Mouse (Mus musculus) stomach, embryonic 14.5 days (tissue): ENCODE data around the gene Galntl6. TPM values are rescaled to one million over a fixed set of nuclear protein-coding genes. Genes with fewer than 3 reads are reported as not detected.
A peak's percentile ranks its signal among the peaks of the same experiment; 100 is the strongest.

ENCODE experiments used
- ATAC-seq: fragments of 200-750 bp; cut with Nextera tagmentation; 2 replicates; pipeline ENCODE4 v1.8.0; 2017; ENCODE audit warnings: low read depth, moderate TSS enrichment; ENCODE audit not compliant: insufficient number of reproducible peaks, insufficient read depth, low FRiP score
- H3K27ac ChIP-seq: fragments of 300-500 bp; sonication (generic); 2 replicates; pipeline ENCODE4 v1.5.1; 2014; ENCODE audit warnings: mild to moderate bottlenecking, low read length, moderate library complexity, mixed read lengths
- H3K27me3 ChIP-seq: fragments of 300-500 bp; sonication (generic); 2 replicates; pipeline ENCODE4 v1.6.1; 2014; ENCODE audit warnings: low read length, control low read depth, mixed read lengths; ENCODE audit not compliant: control insufficient read depth, insufficient read depth
- H3K36me3 ChIP-seq: fragments of 300-500 bp; sonication (generic); 2 replicates; pipeline ENCODE4 v1.6.1; 2014; ENCODE audit warnings: mild to moderate bottlenecking, control low read depth, low read length, moderate library complexity, mixed read lengths; ENCODE audit not compliant: control insufficient read depth, insufficient read depth
- H3K4me1 ChIP-seq: fragments of 300-500 bp; sonication (generic); 2 replicates; pipeline ENCODE4 v1.6.1; 2014; ENCODE audit warnings: low read length, control low read depth, mixed read lengths; ENCODE audit not compliant: control insufficient read depth, insufficient read depth
- H3K4me2 ChIP-seq: fragments of 300-500 bp; sonication (generic); replicated peaks from 2 replicates; pipeline ENCODE4 v1.6.1; 2014; ENCODE audit warnings: low read depth, low read length, control low read depth
- H3K4me3 ChIP-seq: fragments of 300-500 bp; sonication (generic); 2 replicates; pipeline ENCODE4 v1.5.1; 2014; ENCODE audit warnings: low read depth, low read length, control low read depth
- H3K9ac ChIP-seq: fragments of 300-500 bp; sonication (generic); replicated peaks from 2 replicates; pipeline ENCODE4 v1.6.1; 2014; ENCODE audit warnings: low read depth, mild to moderate bottlenecking, control low read depth, low read length, moderate library complexity, mixed read lengths
- H3K9me3 ChIP-seq: fragments of 300-500 bp; sonication (generic); 2 replicates; pipeline ENCODE4 v1.6.1; 2016; ENCODE audit warnings: low read depth, low read length, control low read depth; ENCODE audit not compliant: control insufficient read depth
- WGBS: fragments of 180-500 bp; shearing (Covaris S2); extraction: QIAGEN DNeasy Blood & Tissue Kit; methylation state at CpG from one replicate; pipeline ENCODE4 v1.1.7; 2014; 5-methylcytosine and 5-hydroxymethylcytosine counted together
- polyA plus RNA-seq: library from polyadenylated mRNA; unstranded; fragments of >200 nt; fragmentation: Nextera tagmentation; extraction: Ambion mirVana; gene quantifications from 2 replicates; pipeline ENCODE4 v1.2.1, GENCODE M21; 2014

Gene Galntl6
- polyA plus RNA-seq, 1 experiment from 2014 or later = 1.6 TPM

DNA sequence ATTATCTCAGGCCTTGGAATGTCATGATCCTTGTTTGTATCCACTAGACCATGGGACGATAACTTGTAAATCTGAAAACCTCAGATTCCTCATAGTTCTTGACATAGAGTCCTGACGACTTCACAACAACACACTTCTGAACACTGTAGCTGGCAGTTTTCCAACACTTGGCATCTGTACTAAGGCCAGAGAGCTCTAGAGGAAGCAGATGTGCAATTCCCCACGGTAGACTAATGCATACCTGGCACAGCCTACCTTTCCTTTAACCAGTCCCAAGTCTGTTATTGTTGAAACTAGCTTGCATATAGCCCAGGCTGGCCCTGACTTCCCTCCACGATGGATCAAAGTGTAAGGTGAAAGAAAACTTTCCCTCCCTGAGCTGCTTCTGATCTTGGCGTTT, 946.9 kb downstream of the Galntl6 start:
- no peaks in the 10 kb centered on the region for H3K4me1 ChIP-seq
- no peaks in the 10 kb centered on the region for H3K27me3 ChIP-seq
- no peaks in the 10 kb centered on the region for H3K9me3 ChIP-seq
- H3K27ac ChIP-seq = no peak overlapping the region
- 56% methylated on average over 5 of the region's 5 CpGs for WGBS
- no peak overlapping the region for H3K4me2 ChIP-seq
- no peak for ATAC-seq
- no peaks in the 10 kb centered on the region for H3K36me3 ChIP-seq
- H3K4me3 ChIP-seq = no peak overlapping the region
- no peak overlapping the region for H3K9ac ChIP-seq

DNA sequence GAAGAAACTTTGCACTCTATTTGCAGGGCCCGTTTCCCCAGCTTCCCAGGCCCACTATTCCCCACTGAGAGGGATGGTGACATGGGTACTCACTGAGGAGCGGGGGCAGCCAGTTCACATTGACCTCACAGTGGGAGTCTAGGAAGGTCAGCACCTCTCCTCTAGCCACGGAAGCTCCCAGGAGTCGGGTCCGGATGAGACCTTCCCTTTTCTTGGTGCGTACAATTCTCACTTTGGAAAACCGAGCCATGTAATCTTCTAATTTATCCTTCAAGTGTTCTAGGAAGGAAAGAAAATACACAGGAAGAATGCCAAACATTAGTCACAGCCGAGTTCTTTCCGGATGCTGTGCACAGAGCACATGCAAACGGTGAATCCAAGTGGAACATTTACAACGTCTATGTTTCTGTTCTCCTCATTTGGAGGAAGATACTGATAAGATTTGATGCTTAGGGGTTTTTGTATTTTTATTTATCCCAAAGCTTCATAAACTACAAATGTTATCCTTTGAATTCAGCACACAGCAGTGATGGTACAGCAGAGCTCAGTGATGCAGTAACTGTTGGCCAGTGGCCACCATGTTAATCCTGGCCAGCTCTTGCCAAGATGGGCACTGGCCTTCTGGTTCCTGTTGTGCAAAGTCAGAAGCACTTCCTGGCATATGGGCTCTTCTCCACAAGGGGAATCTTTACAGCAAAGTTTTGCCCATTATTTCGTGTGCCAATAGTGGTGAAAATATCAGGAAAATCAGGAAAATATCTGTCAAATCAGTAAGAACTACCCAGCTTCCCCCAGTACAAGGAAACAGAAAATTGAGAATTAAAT, 949.9 kb downstream of the Galntl6 start:
- Histone ChIP-seq H3K27me3 (no peaks in the 10 kb centered on the region), H3K4me1 (0 out of 2 replicates have a peak, but pooled peaks cover 6% of the 10 kb centered on the region), H3K9ac (no peak overlapping the region), H3K27ac (no peak overlapping the region), H3K9me3 (no peaks in the 10 kb centered on the region), H3K36me3 (no peaks in the 10 kb centered on the region), H3K4me2 (no peak overlapping the region), H3K4me3 (no peak overlapping the region)
- 56% methylated on average over 12 of the region's 12 CpGs for WGBS
- no peak for ATAC-seq

DNA sequence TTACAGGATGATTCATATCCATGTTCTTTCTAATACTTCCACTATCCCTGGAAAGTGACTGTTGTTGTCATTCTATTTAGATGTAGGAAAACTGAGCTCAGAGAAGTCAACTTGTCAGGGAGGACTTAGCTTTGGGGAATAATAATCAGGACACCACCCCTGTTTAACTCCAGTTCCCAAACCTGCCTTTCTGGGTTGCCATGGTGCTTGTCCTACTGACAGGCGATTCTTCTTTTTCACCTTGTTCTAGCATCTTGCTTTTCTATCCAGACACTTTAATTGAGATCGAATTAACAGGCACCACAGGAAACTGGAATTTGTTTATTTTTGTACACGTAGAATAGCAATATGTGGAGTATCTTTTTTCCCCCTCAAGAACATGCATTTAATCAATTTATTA, 953.3 kb downstream of the Galntl6 start:
- no peaks in the 10 kb centered on the region for H3K9me3 ChIP-seq
- no peak overlapping the region for H3K4me2 ChIP-seq
- no peak overlapping the region for H3K4me3 ChIP-seq
- no peak for ATAC-seq
- no peaks in the 10 kb centered on the region for H3K36me3 ChIP-seq
- H3K27ac ChIP-seq = no peak overlapping the region
- no peaks in the 10 kb centered on the region for H3K27me3 ChIP-seq
- 0 out of 2 replicates have a peak, but pooled peaks cover 6% of the 10 kb centered on the region for H3K4me1 ChIP-seq
- no peak overlapping the region for H3K9ac ChIP-seq
- WGBS = 33% methylated on average over 3 of the region's 3 CpGs

DNA sequence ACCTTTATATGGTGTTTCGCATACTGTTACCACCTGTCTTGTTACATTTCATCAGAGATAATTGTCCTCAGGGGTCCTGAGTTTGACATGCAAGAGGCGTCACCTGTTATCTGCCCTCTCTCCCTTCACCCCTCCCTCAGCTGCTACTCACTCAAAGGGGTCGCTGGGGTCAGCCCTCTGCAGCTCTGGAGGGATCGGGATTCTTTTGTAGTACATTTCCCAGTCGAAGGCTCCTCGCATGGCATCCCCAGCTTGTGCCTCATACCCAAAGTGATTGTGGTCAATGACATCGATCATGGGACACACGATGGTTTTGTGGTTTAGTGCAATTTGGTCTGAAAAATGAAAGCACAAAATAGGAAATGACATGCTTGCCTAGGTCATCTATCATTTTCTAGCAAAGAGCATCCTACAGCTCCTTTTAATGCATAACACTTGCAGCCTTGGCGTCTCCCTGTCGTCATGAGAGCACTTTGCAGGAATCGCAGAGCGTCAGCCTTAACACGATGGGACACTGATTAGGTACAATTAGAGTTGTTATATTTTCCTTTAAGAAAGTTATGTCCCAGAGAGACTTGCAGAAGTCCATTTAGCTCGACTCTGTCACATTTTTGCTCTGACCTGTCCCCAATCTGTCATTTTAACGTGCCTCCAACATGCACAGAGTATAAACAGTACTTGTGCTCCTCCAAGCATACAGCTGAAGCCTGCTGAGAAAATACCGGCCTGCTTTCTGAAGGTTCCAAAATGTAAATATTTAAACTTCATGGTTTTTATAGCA, 954.1 kb downstream of the Galntl6 start:
- H3K4me3 ChIP-seq = no peak overlapping the region
- peak; percentile 61; the same call in 1 of the 2 replicates for ATAC-seq
- no peaks in the 10 kb centered on the region for H3K9me3 ChIP-seq
- peak overlapping the region; percentile 12; the same call in 1 of the 2 replicates for H3K4me2 ChIP-seq
- WGBS = 24% methylated on average over 16 of the region's 16 CpGs
- no peak overlapping the region for H3K27ac ChIP-seq
- H3K36me3 ChIP-seq = no peaks in the 10 kb centered on the region
- no peaks in the 10 kb centered on the region for H3K27me3 ChIP-seq
- H3K4me1 ChIP-seq = 0 out of 2 replicates have a peak, but pooled peaks cover 6% of the 10 kb centered on the region
- no peak overlapping the region for H3K9ac ChIP-seq

DNA sequence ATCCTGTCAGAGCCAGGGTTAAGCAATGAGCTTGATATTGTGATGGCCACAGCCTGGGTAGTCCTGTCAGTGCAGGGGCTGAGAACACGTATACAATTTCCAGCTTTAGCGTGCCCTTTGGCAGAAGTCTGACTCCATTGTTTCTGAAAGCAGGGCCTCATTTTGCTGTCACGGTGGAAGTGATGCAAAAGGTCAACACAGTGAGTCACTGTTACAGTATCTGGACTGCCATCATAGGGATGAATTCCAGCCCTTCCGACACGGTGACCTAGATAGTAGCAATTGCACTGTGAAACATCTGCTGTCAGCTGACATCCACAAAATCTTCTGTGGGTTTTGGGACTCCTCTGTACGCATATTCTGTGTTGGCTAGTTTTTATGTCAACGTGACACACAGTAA, 956.9 kb downstream of the Galntl6 start:
- Histone ChIP-seq H3K9ac (no peak overlapping the region), H3K36me3 (no peaks in the 10 kb centered on the region), H3K27ac (no peak overlapping the region), H3K4me2 (no peak overlapping the region), H3K9me3 (no peaks in the 10 kb centered on the region), H3K4me1 (0 out of 2 replicates have a peak, but pooled peaks cover 6% of the 10 kb centered on the region), H3K27me3 (no peaks in the 10 kb centered on the region), H3K4me3 (no peak overlapping the region)
- 72% methylated on average over 7 of the region's 7 CpGs for WGBS
- ATAC-seq = no peak

DNA sequence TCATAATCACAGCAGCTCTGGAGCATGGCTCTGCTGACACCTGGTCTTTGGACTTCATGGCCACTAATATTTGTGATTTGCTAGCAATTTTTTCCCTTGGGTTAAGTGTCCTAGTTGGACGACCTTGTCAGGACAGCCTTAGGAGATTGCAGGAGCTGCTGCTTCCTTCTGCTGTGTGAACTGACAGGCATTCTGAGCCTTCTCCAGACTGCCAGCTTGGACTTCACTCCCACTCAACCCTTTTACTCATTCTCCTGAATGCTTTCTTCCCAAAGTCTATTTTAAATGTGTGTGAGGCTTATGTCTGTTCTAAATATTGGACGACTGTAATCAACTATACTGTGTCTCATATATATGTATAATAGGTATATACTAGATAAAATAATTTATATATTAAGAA, 971.3 kb downstream of the Galntl6 start:
- Histone ChIP-seq H3K4me3 (no peak overlapping the region), H3K27me3 (no peaks in the 10 kb centered on the region), H3K36me3 (no peaks in the 10 kb centered on the region), H3K9ac (no peak overlapping the region), H3K4me2 (no peak overlapping the region), H3K4me1 (no peaks in the 10 kb centered on the region), H3K9me3 (no peaks in the 10 kb centered on the region), H3K27ac (no peak overlapping the region)
- WGBS = 57% methylated on average over 2 of the region's 2 CpGs
- ATAC-seq = no peak

DNA sequence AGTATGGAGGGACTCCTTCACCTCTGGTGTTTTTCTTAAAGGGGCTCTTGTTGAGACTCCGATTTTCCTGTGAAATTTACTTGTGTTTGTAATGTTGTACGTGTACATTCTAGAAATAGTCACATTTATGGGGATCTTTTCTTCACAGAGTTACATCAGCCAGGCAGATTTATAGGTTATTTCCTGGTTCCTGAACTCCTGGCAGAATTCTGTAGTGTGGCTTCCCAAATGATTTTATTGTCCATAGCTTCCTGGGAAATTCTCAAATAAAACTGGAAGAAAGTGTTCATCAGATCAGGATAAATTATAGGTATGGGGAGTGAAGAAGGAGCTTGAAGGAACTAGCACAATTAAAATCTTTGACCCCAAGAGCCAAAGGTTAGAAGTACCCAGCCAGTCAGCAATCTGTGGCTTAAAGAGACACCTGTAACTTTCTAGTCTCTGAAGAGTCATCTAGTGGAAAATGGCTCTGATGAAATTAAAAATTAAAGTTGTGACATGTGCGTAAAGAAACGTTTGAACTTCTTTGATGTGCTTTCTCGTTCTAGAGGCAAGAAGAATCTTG, 972.5 kb downstream of the Galntl6 start:
- Histone ChIP-seq H3K27ac (no peak overlapping the region), H3K4me2 (peak overlapping the region; percentile 10; the same call in 1 of the 2 replicates), H3K4me1 (no peaks in the 10 kb centered on the region), H3K9ac (no peak overlapping the region), H3K27me3 (no peaks in the 10 kb centered on the region), H3K36me3 (no peaks in the 10 kb centered on the region), H3K9me3 (no peaks in the 10 kb centered on the region), H3K4me3 (no peak overlapping the region)
- WGBS = 61% methylated on average over 5 of the region's 5 CpGs
- ATAC-seq = no peak

DNA sequence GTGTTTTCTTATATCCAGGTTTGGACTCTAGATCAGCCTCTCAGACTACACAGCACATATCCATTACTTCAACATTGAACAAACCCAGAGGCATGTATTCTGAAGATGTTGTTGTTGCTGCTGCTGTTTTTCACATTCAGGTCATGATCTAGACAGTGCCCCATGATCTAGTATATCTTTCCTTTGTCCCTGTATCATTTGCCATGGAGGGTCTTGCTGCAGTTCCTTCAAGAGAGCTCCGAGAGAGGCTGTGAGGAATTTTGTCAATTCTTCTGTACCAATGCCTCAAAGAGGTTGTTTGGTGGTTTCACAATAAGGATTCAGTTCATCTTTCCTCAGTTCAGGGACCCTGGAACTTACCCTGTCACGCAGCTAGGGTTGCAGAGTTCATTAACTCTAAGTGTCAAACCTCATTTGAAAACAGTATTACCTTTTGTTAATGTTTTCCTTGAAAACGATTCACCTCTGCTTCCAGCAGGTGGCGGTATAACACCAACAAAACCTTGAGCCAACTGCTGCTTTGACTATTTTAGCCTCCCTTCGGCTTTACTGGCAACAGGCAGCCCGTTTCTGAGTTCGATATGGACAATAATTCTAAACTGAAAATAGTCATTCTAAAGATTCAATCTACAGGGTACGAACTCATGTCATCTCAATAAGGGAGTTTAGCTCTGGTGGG, 973.1 kb downstream of the Galntl6 start:
- H3K4me1 ChIP-seq = no peaks in the 10 kb centered on the region
- H3K4me3 ChIP-seq = no peak overlapping the region
- peak overlapping the region; percentile 10; the same call in 1 of the 2 replicates for H3K4me2 ChIP-seq
- no peak overlapping the region for H3K9ac ChIP-seq
- 14% methylated on average over 8 of the region's 8 CpGs for WGBS
- H3K27me3 ChIP-seq = no peaks in the 10 kb centered on the region
- no peak for ATAC-seq
- no peaks in the 10 kb centered on the region for H3K9me3 ChIP-seq
- H3K27ac ChIP-seq = no peak overlapping the region
- no peaks in the 10 kb centered on the region for H3K36me3 ChIP-seq
